ENCODE assay signal across 24 mouse cellular contexts in genomic region chr11:107405606-107406333, GRCm38 (mm10).
"Had no signal": no experiment of that assay in that cellular context is flagged by ENCODE, and none has a peak within 500 bp of the region (broad histone marks: within the 10 kb centered on the region; RNA-seq: fewer than 3 reads in every experiment).

No protein-coding gene starts in this region.

- H3K36me3 ChIP-seq: heart, embryonic 13.5 days; heart, embryonic 15.5 days; hindbrain, embryonic 13.5 days; hindbrain, embryonic 15.5 days; limb, embryonic 13.5 days; limb, embryonic 15.5 days; liver, embryonic 13.5 days; liver, embryonic 15.5 days had no signal

- ATAC-seq: hindbrain, postnatal 0 days; intestine, embryonic 16.5 days had no signal

- H3K27me3 ChIP-seq: heart, embryonic 13.5 days; heart, embryonic 15.5 days; hindbrain, embryonic 13.5 days; hindbrain, embryonic 15.5 days; limb, embryonic 13.5 days; limb, embryonic 15.5 days; liver, embryonic 13.5 days; liver, embryonic 15.5 days had no signal

- H3K27ac ChIP-seq: gastrocnemius, adult 2 months; heart, embryonic 13.5 days; heart, embryonic 15.5 days; hindbrain, embryonic 13.5 days; hindbrain, embryonic 15.5 days; hindbrain, postnatal 0 days; kidney, postnatal 0 days; limb, embryonic 13.5 days; limb, embryonic 15.5 days; liver, embryonic 15.5 days had no signal

- H3K9me3 ChIP-seq: heart, embryonic 13.5 days; heart, embryonic 15.5 days; hindbrain, embryonic 13.5 days; hindbrain, embryonic 15.5 days; limb, embryonic 13.5 days; limb, embryonic 15.5 days; liver, embryonic 13.5 days; liver, embryonic 15.5 days had no signal

- H3K9ac ChIP-seq: heart, embryonic 13.5 days; heart, embryonic 15.5 days; hindbrain, embryonic 13.5 days; hindbrain, embryonic 15.5 days; limb, embryonic 13.5 days; limb, embryonic 15.5 days; liver, embryonic 13.5 days; liver, embryonic 15.5 days had no signal

- H3K4me1 ChIP-seq: heart, embryonic 13.5 days; heart, embryonic 15.5 days had no signal

- H3K4me3 ChIP-seq: gastrocnemius, adult 2 months; heart, embryonic 13.5 days; heart, embryonic 15.5 days; hindbrain, embryonic 13.5 days; hindbrain, embryonic 15.5 days; limb, embryonic 13.5 days; limb, embryonic 15.5 days; liver, embryonic 13.5 days; liver, embryonic 15.5 days had no signal

- DNase-seq: gastrocnemius, adult 2 months; gastrocnemius, postnatal 10 days; gastrocnemius, postnatal 25 days; heart, adult 18-20 months; heart, postnatal 14 days; heart, postnatal 36 days; kidney, adult 11 months; layer of hippocampus, adult 9-11 months; layer of hippocampus, postnatal 36 days; left cerebral cortex, postnatal 4 days; liver, embryonic 13.5 days; lung, adult 18-20 months had no signal

- H3K4me2 ChIP-seq: heart, embryonic 11.5 days; heart, embryonic 13.5 days; heart, embryonic 15.5 days; hindbrain, embryonic 13.5 days; hindbrain, embryonic 15.5 days; limb, embryonic 13.5 days; limb, embryonic 15.5 days; liver, embryonic 11.5 days; liver, embryonic 13.5 days; liver, embryonic 15.5 days had no signal
